Mouse (Mus musculus): ENCODE measurements around the gene Prdm1.

The Prdm1 gene

GRCm38 (mm10) chr10:44528291-44529082 is at the start of gene Prdm1:
Gene Prdm1 (minus strand): TSS chr10:44528501.
- DNase-seq (ENCODE audit: low spot score in 2 of 2): peak in 1 of 2 experiments; percentile 5

DNA sequence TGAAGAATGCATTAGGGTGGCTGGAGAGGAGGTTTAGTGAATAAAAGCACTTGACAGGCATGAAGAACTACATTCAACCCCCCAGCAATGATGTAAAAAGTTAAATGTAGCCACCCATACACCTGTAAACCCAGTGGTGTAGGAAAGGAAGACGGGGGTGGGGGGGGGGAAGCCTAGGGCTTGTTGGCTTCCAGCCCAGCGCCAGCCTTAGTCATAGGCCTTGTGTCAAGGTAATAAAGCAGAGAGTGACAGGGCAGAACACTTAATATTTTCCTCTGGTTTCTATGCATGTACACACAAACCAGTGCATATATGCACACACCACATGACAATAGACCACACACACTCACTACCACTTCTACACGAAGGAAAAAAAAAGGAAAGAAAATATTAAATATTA is 37.7 kb upstream of the Prdm1 start:
- no peak for DNase-seq (ENCODE audit: low spot score in 2 of 2)

DNA sequence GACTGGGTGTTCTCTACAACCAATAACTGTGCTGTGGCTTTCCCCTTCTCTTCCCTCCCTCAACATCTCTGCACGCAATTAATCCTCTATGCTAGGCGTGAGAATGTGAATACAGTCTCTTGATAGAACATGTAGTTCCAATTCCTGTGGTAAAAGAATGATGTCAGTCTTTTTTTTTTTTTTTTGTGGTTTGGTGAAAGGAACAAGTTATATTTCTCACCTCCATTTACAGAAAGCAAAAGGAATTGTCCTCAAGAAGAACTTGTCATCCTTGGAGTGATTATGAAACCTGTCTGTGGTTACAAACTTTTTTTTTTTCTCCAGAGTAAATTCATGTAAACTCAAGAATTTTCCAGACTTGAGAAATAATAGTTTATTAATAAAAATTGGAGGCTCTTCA is 36.8 kb upstream of the Prdm1 start:
- no peak for DNase-seq (ENCODE audit: low spot score in 2 of 2)

DNA sequence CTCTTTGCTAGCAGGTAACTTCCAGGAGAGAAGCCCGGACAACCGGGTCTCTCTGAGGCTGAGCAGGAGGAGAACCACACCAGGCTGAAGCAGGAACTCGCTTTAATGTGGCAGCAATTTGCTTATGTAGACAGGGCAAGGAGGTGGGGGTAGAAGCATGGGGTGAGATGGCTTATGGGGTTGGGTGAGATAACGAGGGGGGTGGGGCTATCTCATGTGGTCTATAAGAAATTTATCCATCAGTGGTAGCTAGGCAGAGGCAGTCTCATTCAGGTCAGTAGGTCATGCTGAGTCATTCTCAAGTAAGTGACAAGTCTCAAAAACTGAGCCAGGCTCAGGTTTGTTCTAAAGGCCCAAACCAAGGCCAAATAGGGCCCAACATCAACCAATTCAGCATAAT is 28.5 kb upstream of the Prdm1 start:
- DNase-seq (ENCODE audit: low spot score in 2 of 2): no peak

- DNase-seq (ENCODE audit: low spot score in 2 of 2): no peak
Observed at GRCm38 (mm10) chr10:44555317-44555716, 27.0 kb upstream of the Prdm1 start.

DNA sequence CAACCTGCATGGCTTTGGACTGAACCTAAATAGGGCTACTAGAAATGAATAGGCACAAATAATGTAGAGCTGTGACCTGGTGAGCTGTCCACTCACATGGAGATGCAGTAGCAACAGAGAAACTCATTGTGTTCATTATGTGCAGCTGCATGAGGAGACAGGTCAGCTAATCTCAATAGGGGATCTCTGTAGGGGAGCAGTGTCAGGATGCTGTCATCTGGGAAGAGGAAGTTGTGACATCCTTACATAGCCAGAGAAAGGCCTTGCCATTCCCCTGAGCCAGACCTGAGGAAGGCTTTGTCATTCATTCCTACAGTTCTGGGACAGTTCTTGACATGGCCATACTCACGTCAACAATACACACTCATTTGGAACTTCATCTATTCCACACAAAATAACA is 25.3 kb upstream of the Prdm1 start:
- DNase-seq (ENCODE audit: low spot score in 2 of 2): no peak

DNA sequence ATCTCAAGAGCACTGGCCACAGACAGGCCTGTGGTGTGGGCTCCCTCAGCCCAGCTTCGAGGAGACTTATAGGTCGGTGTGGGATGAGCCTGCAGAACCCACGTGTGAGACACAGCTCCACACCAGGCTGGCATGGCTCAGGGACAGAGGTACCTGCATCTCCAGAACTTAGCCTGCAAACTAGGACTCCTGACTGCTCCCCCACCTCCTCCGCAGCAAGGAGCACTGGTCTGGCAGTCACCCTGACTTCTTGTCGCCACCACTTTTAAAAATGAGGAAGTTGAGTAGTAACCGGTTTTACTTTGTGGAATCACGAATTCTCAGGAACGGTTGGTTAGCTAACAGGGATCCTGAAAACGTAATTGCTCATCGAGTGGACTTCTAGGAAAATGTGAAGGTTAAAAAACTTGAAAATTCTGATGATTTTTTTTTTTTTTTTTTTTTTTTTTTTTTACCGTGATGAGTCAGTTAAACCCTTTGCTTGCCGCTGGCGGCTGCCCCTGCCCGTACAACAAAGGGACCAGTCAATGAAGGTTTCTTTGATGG is 10.8 kb upstream of the Prdm1 start:
- DNase-seq (ENCODE audit: low spot score in 2 of 2): no peak

DNA sequence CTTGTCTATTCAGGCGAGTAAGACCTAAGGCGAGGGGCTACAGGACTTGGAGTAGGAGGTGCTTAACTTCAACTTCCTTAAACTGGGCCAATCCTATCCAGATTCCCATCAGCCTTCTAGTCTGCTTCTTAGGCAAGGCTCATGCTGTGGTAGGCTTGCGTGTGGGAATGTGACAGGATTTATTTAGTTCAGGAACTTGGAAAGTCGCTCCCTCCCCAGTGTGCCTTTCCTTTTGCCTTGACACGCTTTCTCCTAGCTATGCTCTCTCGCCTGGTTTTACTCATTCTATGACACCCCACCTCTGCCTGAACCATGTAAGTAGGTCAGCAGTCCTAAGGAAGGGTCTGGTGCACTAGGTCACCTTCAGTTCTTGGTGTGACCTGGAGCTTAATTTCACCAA is 9.8 kb upstream of the Prdm1 start:
- no peak for DNase-seq (ENCODE audit: low spot score in 2 of 2)

DNA sequence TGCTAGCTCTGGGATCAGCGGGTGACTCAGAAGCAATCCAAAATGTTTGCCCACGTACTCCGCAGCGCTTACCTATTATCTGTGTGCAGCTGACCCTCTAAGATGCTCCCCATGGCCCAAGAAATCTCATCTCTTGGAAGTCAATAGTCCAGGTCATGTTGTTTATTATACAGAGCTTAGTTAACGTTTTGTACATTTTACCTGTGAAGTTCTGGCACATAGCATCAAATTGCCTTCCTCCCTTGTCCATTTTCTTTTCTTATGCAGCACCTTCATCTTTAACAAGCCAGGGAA is 1.7 kb upstream of the Prdm1 start:
- DNase-seq (ENCODE audit: low spot score in 2 of 2): no peak

- peak; percentile 74 to 82 for DNase-seq (ENCODE audit: low spot score in 2 of 2)
Observed at GRCm38 (mm10) chr10:44529218-44530066, 1.1 kb upstream of the Prdm1 start.

DNA sequence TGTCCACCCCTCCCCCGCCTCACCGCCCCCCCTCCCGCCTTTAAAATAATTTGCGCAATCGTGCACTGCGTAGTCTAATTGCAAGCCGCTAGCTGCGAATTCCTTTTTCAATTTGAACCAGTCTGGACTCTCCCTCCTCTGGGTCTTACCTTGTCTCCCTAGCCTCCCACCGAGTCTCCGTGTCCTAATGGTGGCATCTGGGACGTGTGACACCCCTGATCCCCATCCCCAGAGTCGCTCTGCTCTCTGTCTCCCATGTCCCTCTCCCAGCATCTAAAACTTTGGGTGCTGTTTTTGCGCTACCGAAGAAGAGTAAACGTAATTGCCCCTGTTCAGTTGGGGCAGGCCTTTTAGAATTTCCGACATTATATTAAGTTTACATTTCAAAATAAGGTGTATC is 650 bp downstream of the Prdm1 start:
- DNase-seq (ENCODE audit: low spot score in 2 of 2): no peak

DNA sequence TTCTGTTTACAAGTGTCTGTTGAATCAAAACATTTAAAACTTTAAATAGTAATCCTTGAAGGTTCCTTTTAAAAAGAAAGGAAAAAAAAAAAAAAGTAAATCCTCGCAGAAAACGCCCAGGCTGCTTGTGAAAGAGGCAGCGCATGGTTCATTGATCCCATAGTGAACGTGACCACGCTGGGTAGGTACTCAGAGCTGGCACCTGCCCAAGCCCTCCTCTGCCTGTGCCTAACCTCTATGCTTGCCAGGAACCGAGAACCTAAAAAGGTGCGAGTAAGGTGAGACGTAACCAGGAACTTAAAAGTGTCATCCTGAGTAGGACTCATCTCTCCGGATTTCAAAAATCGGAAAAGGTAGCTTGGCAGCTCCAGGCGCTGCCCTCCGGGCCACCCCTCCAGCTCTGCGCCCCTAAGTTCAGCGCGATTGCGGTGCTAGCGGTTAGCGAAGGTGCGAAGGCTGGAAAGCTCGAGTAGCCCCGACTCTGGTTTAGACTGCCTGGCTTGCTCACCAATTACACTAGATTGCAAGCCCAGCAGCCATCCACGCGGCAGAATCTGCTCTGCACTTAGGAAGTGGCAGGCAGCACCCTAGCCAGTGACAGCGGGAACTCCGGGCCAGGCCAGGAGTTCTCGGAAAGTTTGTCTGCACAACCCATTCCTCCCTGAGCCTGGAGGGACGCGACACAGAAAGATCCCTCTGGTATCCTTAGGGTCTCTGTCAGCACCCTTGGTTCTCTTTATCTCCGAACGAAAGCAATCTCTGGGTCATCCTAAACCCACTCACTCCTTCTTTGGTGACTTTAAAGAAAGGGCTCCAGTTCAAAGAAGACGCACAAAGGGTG is 1.3 kb downstream of the Prdm1 start:
- DNase-seq (ENCODE audit: low spot score in 2 of 2): peak; percentile 10 to 25

GRCm38 (mm10) chr10:44520189-44520588 is 8.1 kb downstream of the Prdm1 start:
- no peak for DNase-seq (ENCODE audit: low spot score in 2 of 2)

DNA sequence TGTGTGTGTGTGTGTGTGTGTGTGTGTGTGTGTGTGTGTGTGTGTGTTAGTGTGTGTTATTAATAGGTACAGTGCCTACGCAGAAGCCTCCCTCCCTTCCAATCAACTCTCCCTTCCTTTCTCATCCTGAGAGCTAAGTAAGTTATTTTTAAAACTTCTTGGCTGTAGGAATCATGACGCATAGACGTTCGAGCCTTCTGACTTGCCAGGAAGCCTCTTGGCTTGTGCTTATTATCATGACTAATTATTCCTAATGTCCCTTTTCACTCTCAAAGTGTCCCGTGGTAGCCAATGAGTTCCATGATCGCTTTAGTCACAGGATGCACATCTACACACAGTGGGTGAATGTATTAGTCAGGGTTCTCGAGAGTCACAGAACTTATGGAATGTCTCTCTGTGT is 9.7 kb downstream of the Prdm1 start:
- DNase-seq (ENCODE audit: low spot score in 2 of 2): no peak

DNA sequence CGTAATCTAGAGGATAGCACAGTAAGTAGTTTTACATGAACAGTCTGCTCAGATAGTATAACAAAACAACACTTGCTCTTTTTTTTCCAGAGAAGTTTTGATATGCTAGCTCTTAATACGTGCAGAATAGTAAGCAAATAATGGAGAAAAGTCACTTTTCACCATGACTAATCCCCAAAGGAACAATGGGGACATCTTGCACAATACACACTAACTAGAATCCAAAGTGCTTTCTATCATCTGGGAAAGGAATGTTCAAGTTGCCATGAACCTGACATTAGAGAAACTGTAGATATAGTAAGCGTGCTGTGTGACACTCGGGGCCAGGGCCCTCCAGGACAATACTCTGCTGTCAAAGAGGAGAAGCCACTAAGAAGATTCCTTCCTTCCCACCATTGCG is 15.2 kb downstream of the Prdm1 start:
- DNase-seq (ENCODE audit: low spot score in 2 of 2): no peak

DNA sequence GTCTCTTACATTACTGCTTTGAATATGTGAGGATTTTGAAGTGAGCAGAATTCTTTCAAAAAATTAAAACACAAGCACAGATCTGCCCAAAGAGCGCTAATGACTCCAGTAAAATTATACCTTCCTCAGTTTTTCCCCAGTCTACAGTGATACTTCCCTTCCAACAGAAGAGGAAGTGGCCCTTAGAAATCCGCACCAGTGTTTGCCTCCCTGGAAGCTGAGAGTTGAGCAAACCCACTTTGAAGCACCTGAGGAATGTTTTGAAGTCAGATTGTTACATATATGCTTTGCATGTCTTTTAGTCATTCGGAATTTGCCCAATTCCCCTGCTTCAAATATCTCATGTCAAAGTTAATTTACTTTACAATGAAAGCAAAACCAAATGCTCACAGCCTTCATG is 17.3 kb downstream of the Prdm1 start:
- no peak for DNase-seq (ENCODE audit: low spot score in 2 of 2)

DNA sequence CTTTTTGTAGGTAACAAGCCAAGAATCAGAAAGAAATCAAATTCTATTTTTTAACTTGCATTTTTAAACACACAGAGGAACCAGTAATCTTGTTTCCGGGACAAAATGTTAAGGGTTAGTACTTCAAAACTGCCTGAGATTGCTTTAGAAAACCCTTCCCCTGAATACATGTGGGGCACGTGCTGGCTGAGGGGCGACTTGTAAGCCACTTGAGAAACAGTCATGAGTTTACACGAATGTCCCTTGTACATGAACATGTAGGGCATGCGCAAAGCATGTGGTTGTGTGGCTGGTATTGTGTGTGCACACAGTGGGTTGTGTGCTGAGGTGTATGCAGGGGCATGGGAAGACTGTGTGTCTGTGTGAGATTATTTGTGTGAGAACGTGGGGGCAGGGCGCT is 19.7 kb downstream of the Prdm1 start:
- no peak for DNase-seq (ENCODE audit: low spot score in 2 of 2)

DNA sequence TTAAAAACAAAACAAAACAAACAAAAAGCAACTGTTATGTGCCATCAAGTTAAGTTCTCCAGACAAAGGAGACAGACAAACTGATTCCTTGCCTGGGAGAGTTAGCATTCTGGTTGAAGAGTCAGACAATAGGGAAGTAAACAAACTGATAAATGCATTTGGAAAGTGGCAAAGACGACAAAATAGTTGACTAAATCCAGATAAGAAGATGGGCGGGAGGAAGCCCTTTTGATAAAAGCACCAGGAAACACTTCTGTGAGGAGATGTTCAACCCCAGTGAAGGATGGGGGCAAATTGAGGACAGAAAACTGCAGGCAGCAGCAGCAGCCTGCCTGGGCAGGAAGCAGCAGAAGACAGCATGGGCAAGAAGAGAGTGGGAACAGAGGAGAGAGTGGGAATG is 20.3 kb downstream of the Prdm1 start:
- no peak for DNase-seq (ENCODE audit: low spot score in 2 of 2)

DNA sequence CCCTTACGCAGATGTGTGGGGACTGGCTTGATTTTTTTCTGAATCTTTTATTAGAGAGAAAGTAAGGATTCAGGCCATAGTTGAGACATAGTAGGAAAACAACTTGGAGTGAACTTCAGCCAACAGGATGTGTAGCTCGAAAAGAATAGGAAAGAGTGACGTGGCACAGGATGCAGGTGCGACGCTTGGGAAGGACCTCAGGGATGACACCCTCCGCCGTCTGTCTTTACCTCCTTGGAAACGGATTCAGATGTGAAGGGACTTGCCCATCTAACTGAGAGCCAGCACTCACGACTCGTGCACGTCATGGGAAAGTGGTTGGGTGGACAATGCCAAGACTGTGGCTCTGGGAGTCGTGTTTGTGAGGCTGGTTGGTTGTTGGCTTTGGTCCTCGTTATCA is 25.4 kb downstream of the Prdm1 start:
- no peak for DNase-seq (ENCODE audit: low spot score in 2 of 2)

DNA sequence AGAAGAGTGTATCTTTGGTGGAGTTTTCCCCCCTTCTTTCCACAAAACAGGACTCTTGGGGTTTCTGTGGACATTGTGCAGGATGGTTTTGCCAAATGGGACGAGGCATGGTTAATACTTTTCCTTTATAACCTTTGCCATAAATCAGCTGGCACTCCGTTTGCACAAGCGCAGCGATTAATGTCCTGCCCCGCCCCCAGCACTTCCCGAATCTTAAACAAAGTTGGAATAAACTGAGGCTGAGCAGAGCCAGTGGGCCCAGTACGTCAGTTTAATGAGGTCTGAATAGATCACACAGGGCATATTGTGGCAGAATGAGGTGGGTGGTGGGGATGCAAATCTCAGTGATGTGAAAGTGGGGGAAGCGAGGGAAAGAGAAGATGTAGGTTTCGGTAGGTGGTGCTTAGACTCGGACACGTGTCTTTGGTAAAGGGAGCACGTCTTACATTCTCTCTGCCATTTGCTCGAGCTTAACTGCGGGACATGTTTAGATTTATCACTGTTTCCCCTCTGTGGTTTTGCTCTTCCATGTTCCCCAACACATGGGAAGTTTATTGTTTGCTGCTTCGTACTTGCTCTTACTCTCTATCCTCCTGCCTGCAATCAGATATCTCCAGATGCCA is 28.3 kb downstream of the Prdm1 start:
- DNase-seq (ENCODE audit: low spot score in 2 of 2): no peak

GRCm38 (mm10) chr10:44493818-44494492 is 34.3 kb downstream of the Prdm1 start:
- no peak for DNase-seq (ENCODE audit: low spot score in 2 of 2)

Measured in urinary bladder, postnatal 36 days (tissue).